Mouse (Mus musculus): ENCODE results near the gene Helz2. TPM values are rescaled to one million over a fixed set of nuclear protein-coding genes. Genes with fewer than 3 reads are reported as not detected.

The Helz2 gene
- polyA plus RNA-seq, 3 experiments from 2014 or later, result 15.5 to 19.9 (median 17.9) TPM

- ATAC-seq, result no peak
Measured at GRCm38 (mm10) chr2:181237251-181238014, 4.4 kb downstream of the Helz2 start.

GRCm38 (mm10) chr2:181235681-181236566 is 5.9 kb downstream of the Helz2 start:
- ATAC-seq, result no peak

GRCm38 (mm10) chr2:181234680-181235079 is 7.1 kb downstream of the Helz2 start:
- no peak for ATAC-seq

DNA sequence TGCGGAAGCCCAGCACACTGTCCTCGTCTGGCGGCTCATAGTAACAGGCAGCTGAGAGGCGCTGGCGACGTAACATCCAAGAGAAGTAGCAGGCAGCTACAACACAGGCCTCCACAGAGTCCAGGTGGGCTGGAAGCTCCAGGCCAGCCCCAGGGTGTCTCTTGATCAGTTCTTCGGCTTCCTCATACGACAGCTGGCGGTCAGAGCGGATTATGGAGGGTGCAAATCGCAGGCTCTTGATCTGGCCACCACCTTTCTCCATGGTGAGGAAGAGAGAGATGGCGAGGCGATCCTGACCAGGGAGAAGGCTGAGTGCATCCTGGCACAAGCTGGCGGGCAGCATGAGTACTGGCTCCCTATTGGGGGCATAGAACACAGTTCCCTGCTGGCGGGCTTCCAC is 8.4 kb downstream of the Helz2 start:
- ATAC-seq, result no peak

DNA sequence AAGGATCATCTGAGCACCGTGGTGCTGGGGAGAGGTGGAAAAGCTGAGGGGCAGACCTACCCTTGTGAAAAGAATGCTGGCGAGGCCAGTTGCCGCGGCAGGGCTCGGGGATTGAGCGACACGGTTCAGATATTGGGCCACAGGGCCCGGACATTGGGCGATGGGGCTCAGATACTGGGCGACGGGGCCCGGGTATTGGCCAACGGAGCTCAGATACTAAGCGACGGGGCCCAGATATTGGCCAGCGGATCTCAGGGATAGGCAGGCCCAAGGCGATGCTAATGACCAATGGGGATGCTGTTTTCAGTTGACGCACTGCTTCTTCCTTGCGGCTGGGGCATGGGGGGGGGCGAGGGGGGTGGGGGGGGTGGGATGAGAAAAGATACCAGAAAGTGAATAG is 10.7 kb downstream of the Helz2 start:
- no peak for ATAC-seq

- no peak for ATAC-seq
Measured at GRCm38 (mm10) chr2:181228335-181228734, 13.5 kb downstream of the Helz2 start.

GRCm38 (mm10) chr2:181227122-181227521 is 14.7 kb downstream of the Helz2 start:
- no peak for ATAC-seq

GRCm38 (mm10) chr2:181224994-181225393 is 16.8 kb downstream of the Helz2 start:
- no peak for ATAC-seq

DNA sequence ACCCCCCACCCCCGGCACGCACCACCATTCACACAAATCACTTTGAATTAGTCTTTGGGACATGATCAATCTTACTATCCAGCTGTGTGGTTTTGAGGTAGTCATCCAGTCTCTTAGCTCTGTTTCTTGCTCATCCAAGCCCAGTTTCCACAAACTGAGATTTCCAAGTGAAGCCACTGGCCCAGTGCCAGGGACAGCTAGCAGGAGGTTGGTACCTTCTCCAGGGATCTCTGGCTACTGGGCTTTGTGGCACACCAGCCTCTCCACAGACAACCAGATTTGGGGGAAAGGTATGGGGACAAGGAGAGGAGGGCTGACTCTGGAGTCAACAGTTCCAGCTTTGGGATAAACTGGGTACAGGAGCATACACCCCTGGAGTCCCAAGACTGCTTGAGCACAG is 21.5 kb downstream of the Helz2 start:
- no peak for ATAC-seq

- ATAC-seq, result peak; percentile 99
Measured at GRCm38 (mm10) chr2:181219538-181220216, 22.1 kb downstream of the Helz2 start, which contains the start of gene Fndc11. Fndc11 (plus strand) TSS chr2:181220013.

- no peak for ATAC-seq
Measured at GRCm38 (mm10) chr2:181218881-181219485, 22.8 kb downstream of the Helz2 start.

DNA sequence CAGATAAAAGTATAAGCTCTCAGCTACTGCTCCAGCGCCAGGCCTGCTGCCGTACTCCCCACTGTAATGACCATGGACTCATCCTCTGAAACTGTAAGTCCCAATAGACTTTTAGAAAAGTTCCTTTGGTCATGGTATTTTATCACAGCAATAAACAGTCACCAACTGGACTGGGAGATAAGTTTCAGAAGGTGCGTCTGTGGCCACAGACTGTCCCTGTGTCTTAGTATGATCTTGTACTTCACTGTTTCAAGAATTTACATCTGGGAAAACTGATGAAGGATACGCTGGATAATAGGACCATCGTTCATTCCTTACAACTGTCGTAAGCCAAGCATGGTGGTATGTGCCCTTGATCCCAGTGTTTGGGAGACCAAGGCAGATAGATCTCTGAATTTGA is 25.8 kb downstream of the Helz2 start:
- no peak for ATAC-seq

GRCm38 (mm10) chr2:181213021-181213445 is 28.8 kb downstream of the Helz2 start, which contains the start of gene Srms:
Srms (minus strand) TSS chr2:181213185.
- ATAC-seq, result peak; percentile 68

- peak; percentile 58 for ATAC-seq
Measured at GRCm38 (mm10) chr2:181212389-181213020, 29.3 kb downstream of the Helz2 start.

DNA sequence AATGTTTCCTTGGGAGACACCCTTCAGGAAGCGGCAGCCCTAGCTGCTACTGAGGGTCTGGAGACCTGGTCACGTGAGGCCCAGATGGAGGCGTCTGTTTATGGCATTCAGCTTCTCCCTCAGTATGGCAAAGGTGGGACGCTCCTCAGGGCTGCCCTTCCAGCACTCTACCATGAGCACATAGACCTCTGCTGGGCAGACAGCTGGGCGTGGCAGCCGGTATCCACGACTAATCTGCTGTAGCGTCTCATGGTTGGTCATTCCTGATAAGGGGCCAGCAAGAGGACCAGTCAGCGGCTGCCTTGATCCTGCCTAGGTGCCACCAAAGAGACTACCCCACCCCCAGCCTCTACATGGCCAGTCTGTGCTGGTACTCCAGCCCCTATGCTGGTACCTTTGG is 35.7 kb downstream of the Helz2 start:
- ATAC-seq, result no peak

DNA sequence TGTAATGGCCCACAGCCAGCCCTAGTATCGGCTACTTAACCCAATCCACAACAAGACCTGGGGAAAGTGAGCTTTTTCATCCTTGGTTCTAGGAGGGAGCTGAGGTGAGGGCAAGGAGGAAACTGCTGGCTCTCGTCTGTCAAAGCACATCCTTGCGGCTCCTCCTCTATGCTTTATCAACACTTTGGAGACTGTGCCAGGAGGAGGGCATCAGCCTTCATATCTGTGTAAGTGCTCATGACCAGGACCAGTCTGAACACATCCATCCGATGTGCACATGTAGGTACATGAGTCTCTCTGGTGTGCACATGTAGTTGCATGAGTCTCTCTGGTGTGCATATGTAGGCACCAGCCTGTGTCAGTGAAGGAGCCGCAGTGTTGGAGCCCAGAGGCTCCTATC is 36.1 kb downstream of the Helz2 start:
- no peak for ATAC-seq

DNA sequence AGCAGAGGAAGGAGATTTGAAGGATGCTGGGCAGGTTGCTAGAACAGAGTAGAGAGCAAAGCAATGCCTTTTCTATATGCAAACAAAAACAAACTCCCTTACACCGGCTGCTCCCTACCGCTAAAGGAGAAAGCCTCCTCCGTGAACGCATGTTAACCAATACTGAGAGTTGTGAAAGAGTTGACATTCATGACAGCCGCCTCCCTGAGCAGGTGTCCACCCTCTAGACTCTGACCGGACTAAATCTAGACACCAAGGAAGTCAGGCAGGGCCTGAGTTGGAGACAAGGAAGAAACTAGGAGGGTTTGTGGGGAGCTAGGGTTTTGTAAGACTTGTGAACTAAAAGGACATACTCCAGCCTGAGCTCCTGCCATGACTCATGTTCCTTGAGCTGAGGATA is 38.9 kb downstream of the Helz2 start:
- ATAC-seq, result no peak

- no peak for ATAC-seq
Measured at GRCm38 (mm10) chr2:181202422-181202821, 39.4 kb downstream of the Helz2 start, which contains the start of gene Ptk6. Ptk6 (minus strand) TSS chr2:181202789.

GRCm38 (mm10) chr2:181201606-181202005 is 40.2 kb downstream of the Helz2 start:
- no peak for ATAC-seq

GRCm38 (mm10) chr2:181196628-181197300 is 45.1 kb downstream of the Helz2 start:
- no peak for ATAC-seq

DNA sequence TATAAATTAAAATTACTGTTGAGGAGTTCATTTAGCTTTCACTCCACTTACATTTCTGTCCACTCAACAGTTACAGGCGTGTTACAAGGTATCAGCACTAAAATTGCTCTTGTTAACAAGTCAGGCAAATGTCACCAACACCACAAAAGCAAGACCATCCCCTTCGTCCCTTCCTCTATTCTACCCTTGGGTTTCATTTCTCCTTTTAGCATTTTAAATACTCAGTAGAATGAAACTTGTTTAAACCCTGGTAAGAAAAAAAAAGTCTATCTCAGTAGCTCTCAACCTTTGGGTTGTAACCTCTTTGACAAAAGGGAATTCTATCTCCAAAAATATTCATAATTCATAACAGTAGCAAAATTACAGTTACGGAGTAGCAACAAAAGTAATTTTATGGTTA is 48.8 kb downstream of the Helz2 start:
- ATAC-seq, result no peak
